Mouse (Mus musculus) embryo, embryonic 11.5 days (tissue): ENCODE data around the gene Slc22a26.
"Not testable (repeated sequence)": the region's sequence is repeated elsewhere in the genome, so short reads cannot be mapped to it uniquely, and the experiment has no call there.

Source experiments
- DNase-seq: peaks from one replicate; pipeline ENCODE4 v3.0.0-alpha.2; 2012; ENCODE audit warnings: low read depth, low spot score

Gene Slc22a26

DNA sequence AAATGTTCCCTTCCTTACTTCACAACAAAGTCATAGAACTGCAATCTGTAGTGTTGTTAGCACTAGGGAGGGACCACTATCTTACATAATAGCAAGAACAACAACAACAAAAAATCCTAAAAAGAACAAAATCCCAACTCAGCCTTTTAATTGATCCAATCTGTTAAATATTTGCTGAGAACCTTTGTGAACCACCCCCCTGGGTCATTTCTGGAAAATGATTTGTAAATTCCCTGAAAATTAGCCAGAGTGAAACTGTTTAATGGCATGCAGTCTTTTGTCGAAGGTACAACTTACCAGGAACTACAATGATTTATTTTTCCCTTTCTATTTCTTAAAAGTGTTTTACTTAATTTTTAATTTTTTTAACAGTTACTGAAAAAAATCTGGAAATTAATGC is at the start of gene Slc22a26:
Gene Slc22a26 (minus strand): TSS at position 97 of the 400 bp plus-strand sequence.
- no peak for DNase-seq

DNA sequence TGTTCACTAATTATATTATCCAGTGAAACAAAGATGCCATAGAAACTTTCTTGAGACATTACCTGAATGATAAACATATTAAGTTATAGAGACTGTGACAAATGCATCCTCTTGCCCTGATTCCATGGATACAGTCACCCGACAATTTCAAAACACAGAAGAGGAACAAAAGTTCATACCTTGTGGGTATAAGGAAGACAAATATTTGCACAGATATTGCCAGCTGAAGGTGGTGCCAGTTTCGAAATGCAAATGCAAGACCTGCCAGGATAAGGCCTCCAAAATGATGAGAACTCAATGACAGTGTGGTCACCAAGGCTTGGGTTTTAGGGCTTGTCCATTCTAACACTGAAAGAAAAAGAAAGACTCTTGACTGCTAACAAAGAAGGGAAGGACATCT is 27.4 kb upstream of the Slc22a26 start:
- DNase-seq, result no peak

DNA sequence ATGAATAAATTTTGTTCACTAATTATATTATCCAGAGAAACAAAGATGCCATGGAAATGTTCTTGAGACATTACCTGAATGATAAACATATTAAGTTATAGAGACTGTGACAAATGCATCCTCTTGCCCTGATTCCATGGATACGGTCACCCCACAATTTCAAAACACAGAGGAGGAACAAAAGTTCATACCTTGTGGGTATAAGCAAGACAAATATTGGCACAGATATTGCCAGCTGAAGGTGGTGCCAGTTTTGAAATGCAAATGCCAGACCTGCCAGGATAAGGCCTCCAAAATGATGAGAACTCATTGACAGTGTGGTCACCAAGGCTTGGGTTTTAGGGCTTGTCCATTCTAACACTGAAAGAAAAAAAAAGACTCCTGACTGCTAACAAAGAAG is 11.9 kb downstream of the Slc22a26 start:
- DNase-seq, result no peak

DNA sequence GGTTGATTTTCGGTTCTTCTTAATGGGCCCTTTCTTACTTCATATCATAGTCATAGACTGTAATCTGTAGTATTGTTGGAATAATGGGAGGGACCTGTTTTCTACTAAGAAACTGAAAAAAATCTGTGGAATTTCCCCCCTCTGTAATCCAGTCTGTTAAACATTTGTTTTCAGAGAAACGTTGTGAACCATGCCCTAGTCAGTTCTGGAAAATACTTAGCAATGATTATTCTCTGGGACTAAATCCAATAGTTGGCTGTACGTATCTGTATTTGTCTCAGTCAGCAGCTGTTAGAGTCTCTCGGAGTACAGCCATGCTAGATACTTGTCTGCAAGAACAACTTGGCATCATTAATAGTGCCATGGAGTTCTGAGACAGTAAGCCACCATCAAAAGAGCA is 27.2 kb downstream of the Slc22a26 start:
- DNase-seq, result no peak

DNA sequence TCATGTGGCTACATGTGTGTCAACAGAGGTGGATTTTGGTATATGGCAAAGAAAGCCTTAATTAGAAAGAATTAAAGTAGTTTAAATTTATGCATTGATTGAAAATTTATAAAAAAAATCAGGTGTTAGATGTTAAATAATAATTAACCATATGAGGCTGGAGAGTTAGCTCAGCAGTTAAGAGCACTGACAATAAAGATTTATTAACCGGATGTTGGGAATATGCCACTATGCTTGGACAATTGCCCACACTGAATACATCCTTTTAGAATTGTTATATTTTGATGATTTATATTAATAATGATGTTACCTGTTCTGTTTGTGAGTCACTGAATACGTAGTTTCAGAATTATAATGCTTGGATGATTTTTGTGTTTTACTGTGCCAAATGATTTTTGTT is 36.3 kb downstream of the Slc22a26 start:
- DNase-seq, result no peak

DNA sequence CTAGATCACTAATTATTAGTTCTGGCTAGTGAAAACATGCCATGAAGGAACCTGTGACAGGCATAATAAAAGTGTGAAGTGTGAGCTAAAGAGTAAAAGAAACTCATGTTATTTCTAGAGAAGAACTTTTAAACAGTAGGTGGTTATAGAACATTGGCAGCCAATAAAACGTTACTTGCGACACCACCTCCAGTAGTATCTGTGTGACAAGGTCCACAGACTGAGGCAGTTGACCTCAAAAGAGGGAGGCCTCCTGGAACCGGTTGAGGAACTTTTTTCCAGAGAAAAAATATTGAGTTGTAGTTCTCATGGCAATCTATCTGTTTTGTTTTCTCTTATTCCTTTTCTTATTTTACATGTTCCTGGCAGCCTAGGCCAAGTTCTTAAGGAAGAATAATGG is 36.9 kb downstream of the Slc22a26 start:
- DNase-seq, result no peak

DNA sequence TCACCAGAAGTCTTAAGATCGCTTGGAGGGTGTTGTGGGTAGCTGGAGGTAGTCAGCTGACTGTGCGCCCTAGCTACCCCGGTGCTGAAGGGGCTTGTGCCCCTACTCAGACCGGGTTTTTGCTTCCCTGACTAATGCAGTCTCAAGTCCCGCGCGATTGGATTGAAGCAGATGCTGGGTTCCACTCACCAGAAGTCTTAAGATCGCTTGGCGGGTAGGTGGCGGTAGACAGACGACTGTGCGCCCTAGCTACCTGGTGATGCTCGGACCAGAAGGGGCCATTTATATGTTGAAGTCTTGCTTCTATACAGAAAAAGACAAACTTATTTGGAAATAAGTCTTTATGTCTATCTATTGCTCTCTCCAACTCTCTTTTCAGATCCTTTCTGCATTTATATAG is 49.1 kb downstream of the Slc22a26 start:
- DNase-seq, result not testable (repeated sequence)
